Mouse (Mus musculus): ENCODE measurements around the gene Cntnap1. TPM values are rescaled to one million over a fixed set of nuclear protein-coding genes. Genes with fewer than 3 reads are reported as not detected.

Gene Cntnap1
- total RNA-seq, 1 experiment from 2014 or later, result not detected

GRCm38 (mm10) chr11:101193076-101193475 is 22.8 kb downstream of the Cntnap1 start:
- ATAC-seq (ENCODE audit: extremely low read depth, insufficient number of reproducible peaks, low FRiP score, poor library complexity, severe bottlenecking), result no peak

- ATAC-seq (ENCODE audit: extremely low read depth, insufficient number of reproducible peaks, low FRiP score, poor library complexity, severe bottlenecking), result no peak
These were observed 23.8 kb downstream of the Cntnap1 start for GRCm38 (mm10) chr11:101194137-101194536.

GRCm38 (mm10) chr11:101194643-101195042 is 24.3 kb downstream of the Cntnap1 start:
- ATAC-seq (ENCODE audit: extremely low read depth, insufficient number of reproducible peaks, low FRiP score, poor library complexity, severe bottlenecking), result no peak

- ATAC-seq (ENCODE audit: extremely low read depth, insufficient number of reproducible peaks, low FRiP score, poor library complexity, severe bottlenecking), result no peak
These were observed 24.8 kb downstream of the Cntnap1 start for GRCm38 (mm10) chr11:101195101-101195500.

- ATAC-seq (ENCODE audit: extremely low read depth, insufficient number of reproducible peaks, low FRiP score, poor library complexity, severe bottlenecking), result no peak
These were observed 25.2 kb downstream of the Cntnap1 start for GRCm38 (mm10) chr11:101195571-101195970.

- ATAC-seq (ENCODE audit: extremely low read depth, insufficient number of reproducible peaks, low FRiP score, poor library complexity, severe bottlenecking), result no peak
These were observed 25.9 kb downstream of the Cntnap1 start for GRCm38 (mm10) chr11:101196175-101196574.

GRCm38 (mm10) chr11:101199555-101199954 is 29.2 kb downstream of the Cntnap1 start:
- ATAC-seq (ENCODE audit: extremely low read depth, insufficient number of reproducible peaks, low FRiP score, poor library complexity, severe bottlenecking), result no peak

GRCm38 (mm10) chr11:101200986-101201385 is 30.7 kb downstream of the Cntnap1 start:
- no peak for ATAC-seq (ENCODE audit: extremely low read depth, insufficient number of reproducible peaks, low FRiP score, poor library complexity, severe bottlenecking)

- peak; percentile 67; the same call in 1 of the 2 replicates for ATAC-seq (ENCODE audit: extremely low read depth, insufficient number of reproducible peaks, low FRiP score, poor library complexity, severe bottlenecking)
These were observed 41.6 kb downstream of the Cntnap1 start for GRCm38 (mm10) chr11:101211970-101212369.

GRCm38 (mm10) chr11:101216936-101217335 is 46.6 kb downstream of the Cntnap1 start:
- ATAC-seq (ENCODE audit: extremely low read depth, insufficient number of reproducible peaks, low FRiP score, poor library complexity, severe bottlenecking), result no peak

GRCm38 (mm10) chr11:101218436-101219055 is 48.2 kb downstream of the Cntnap1 start:
- ATAC-seq (ENCODE audit: extremely low read depth, insufficient number of reproducible peaks, low FRiP score, poor library complexity, severe bottlenecking), result no peak

- no peak for ATAC-seq (ENCODE audit: extremely low read depth, insufficient number of reproducible peaks, low FRiP score, poor library complexity, severe bottlenecking)
These were observed 50.5 kb downstream of the Cntnap1 start for GRCm38 (mm10) chr11:101220853-101221252.

GRCm38 (mm10) chr11:101221306-101221986 is 51.1 kb downstream of the Cntnap1 start:
- no peak for ATAC-seq (ENCODE audit: extremely low read depth, insufficient number of reproducible peaks, low FRiP score, poor library complexity, severe bottlenecking)

GRCm38 (mm10) chr11:101224337-101224736 is 54.0 kb downstream of the Cntnap1 start:
- ATAC-seq (ENCODE audit: extremely low read depth, insufficient number of reproducible peaks, low FRiP score, poor library complexity, severe bottlenecking), result no peak

- ATAC-seq (ENCODE audit: extremely low read depth, insufficient number of reproducible peaks, low FRiP score, poor library complexity, severe bottlenecking), result no peak
These were observed 55.2 kb downstream of the Cntnap1 start for GRCm38 (mm10) chr11:101225331-101226064.

- peak; percentile 96 for ATAC-seq (ENCODE audit: extremely low read depth, insufficient number of reproducible peaks, low FRiP score, poor library complexity, severe bottlenecking)
These were observed 55.9 kb downstream of the Cntnap1 start, which contains the start of gene Ezh1 for GRCm38 (mm10) chr11:101226065-101226701. Gene Ezh1, minus strand, starts transcription at chr11:101226463.

GRCm38 (mm10) chr11:101229361-101229900 is 59.1 kb downstream of the Cntnap1 start:
- ATAC-seq (ENCODE audit: extremely low read depth, insufficient number of reproducible peaks, low FRiP score, poor library complexity, severe bottlenecking), result no peak

- no peak for ATAC-seq (ENCODE audit: extremely low read depth, insufficient number of reproducible peaks, low FRiP score, poor library complexity, severe bottlenecking)
These were observed 59.8 kb downstream of the Cntnap1 start for GRCm38 (mm10) chr11:101230061-101230511.

GRCm38 (mm10) chr11:101230526-101230925 is 60.2 kb downstream of the Cntnap1 start:
- no peak for ATAC-seq (ENCODE audit: extremely low read depth, insufficient number of reproducible peaks, low FRiP score, poor library complexity, severe bottlenecking)
